Mouse (Mus musculus) limb, embryonic 12.5 days (tissue): Measurements from ENCODE around the gene Cfap206. TPM values are rescaled to one million over a fixed set of nuclear protein-coding genes. Genes with fewer than 3 reads are reported as not detected.

Experiments
- polyA plus RNA-seq: library from polyadenylated mRNA; unstranded; fragments of >200 nt; fragmentation: Nextera tagmentation; extraction: Ambion mirVana; gene quantifications from 2 replicates; pipeline ENCODE4 v1.2.1, GENCODE M21; 2016

Gene Cfap206
- polyA plus RNA-seq, 1 experiment from 2014 or later, result 0.20 TPM

Other genes with a start within 250 kb of the Cfap206 start
- gene Akirin2, start 179.3 kb downstream of the Cfap206 start, polyA plus RNA-seq, result 90.2 and 101 TPM in 2 replicates
- gene Orc3, start 115.3 kb downstream of the Cfap206 start, polyA plus RNA-seq, result 105 and 109 TPM in 2 replicates
- gene Rars2, start 115.2 kb downstream of the Cfap206 start, polyA plus RNA-seq, result 70.1 and 71.6 TPM in 2 replicates
- gene Slc35a1, start 42.8 kb downstream of the Cfap206 start, polyA plus RNA-seq, result 46.6 and 49.9 TPM in 2 replicates
- not detected in 2 replicates for gene Gm136, start 26.1 kb upstream of the Cfap206 start, polyA plus RNA-seq
- 44.7 and 45.9 TPM in 2 replicates for gene Smim8, start 48.2 kb upstream of the Cfap206 start, polyA plus RNA-seq
- gene Zfp292, start 152.8 kb upstream of the Cfap206 start, polyA plus RNA-seq, result 31.1 and 31.7 TPM in 2 replicates
- not detected in 2 replicates for gene Cga, start 163.6 kb upstream of the Cfap206 start, polyA plus RNA-seq